ENCODE assay signal across 17 mouse cellular contexts in genomic region chr2:28384875-28385274, GRCm38 (mm10).
DNase-seq lines count a peak whose midpoint lies in the region; ATAC-seq lines count a peak whose summit lies in the region.
"Had no signal": no experiment of that assay in that cellular context is flagged by ENCODE, and none has a peak within 500 bp of the region (broad histone marks: within the 10 kb centered on the region; RNA-seq: fewer than 3 reads in every experiment).

No protein-coding gene starts in this region.

- H3K36me3 ChIP-seq in midbrain, embryonic 12.5 days, result no peaks in the 10 kb centered on the region
- H3K36me3 ChIP-seq in midbrain, embryonic 11.5 days (ENCODE audit: control insufficient read depth, insufficient read depth, low read length), result no peaks in the 10 kb centered on the region
- H3K36me3 ChIP-seq in forebrain, embryonic 16.5 days (ENCODE audit: control insufficient read depth, insufficient read depth), result no peaks in the 10 kb centered on the region
- H3K36me3 ChIP-seq in limb, embryonic 11.5 days (ENCODE audit: control insufficient read depth, insufficient read depth, low read length), result no peaks in the 10 kb centered on the region
- H3K36me3 ChIP-seq: G1E; heart, embryonic 12.5 days; kidney, embryonic 15.5 days; limb, embryonic 15.5 days; stomach, embryonic 15.5 days had no signal

- no peak overlapping the region for H3K9ac ChIP-seq in midbrain, embryonic 12.5 days (replicated peaks)
- H3K9ac ChIP-seq in midbrain, embryonic 11.5 days (ENCODE audit: low read length), result no peak overlapping the region
- no peak overlapping the region for H3K9ac ChIP-seq in forebrain, embryonic 16.5 days (replicated peaks; ENCODE audit: low read depth, low read length)
- no peak overlapping the region for H3K9ac ChIP-seq in limb, embryonic 11.5 days (ENCODE audit: low read length)
- H3K9ac ChIP-seq: heart, embryonic 12.5 days; kidney, embryonic 15.5 days; limb, embryonic 15.5 days; stomach, embryonic 15.5 days had no signal

- DNase-seq in midbrain, embryonic 11.5 days (ENCODE audit: low spot score, missing footprints), result no peak
- peak; percentile 42 for DNase-seq in limb, embryonic 11.5 days (ENCODE audit: low spot score)
- peak; percentile 82 for DNase-seq in retina, postnatal 1 day
- DNase-seq in adrenal gland, postnatal 10 days, result no peak
- DNase-seq in layer of hippocampus, adult 18-20 months (ENCODE audit: low spot score in 2 of 2), result no peak
- no peak for DNase-seq in heart, postnatal 10 days
- DNase-seq: gastrocnemius, adult 2 months; lung, adult 2 months; thymus, postnatal 25 days had no signal

- peaks cover 49% of the 10 kb centered on the region for H3K4me1 ChIP-seq in midbrain, embryonic 12.5 days
- peaks cover 12% of the 10 kb centered on the region for H3K4me1 ChIP-seq in midbrain, embryonic 11.5 days (ENCODE audit: control insufficient read depth, insufficient read depth, low read length)
- H3K4me1 ChIP-seq in forebrain, embryonic 16.5 days (replicated peaks; ENCODE audit: control insufficient read depth, insufficient read depth, low read length), result peaks cover 46% of the 10 kb centered on the region
- H3K4me1 ChIP-seq in limb, embryonic 11.5 days (ENCODE audit: control insufficient read depth, insufficient read depth, low read length), result peaks cover 11% of the 10 kb centered on the region
- H3K4me1 ChIP-seq: heart, embryonic 12.5 days; megakaryocyte, embryonic 14.5 days had no signal

- peak overlapping the region; percentile 60 for H3K27ac ChIP-seq in midbrain, embryonic 12.5 days (replicated peaks)
- H3K27ac ChIP-seq in midbrain, embryonic 11.5 days (ENCODE audit: low read depth, low read length), result no peak overlapping the region
- H3K27ac ChIP-seq in forebrain, embryonic 16.5 days (ENCODE audit: low read length), result no peak overlapping the region
- H3K27ac ChIP-seq in limb, embryonic 11.5 days (replicated peaks; ENCODE audit: low read depth, low read length), result no peak overlapping the region
- H3K27ac ChIP-seq: gastrocnemius, adult 2 months; kidney, embryonic 15.5 days; limb, embryonic 15.5 days; stomach, embryonic 15.5 days had no signal

- no peak overlapping the region for H3K4me2 ChIP-seq in midbrain, embryonic 12.5 days (replicated peaks)
- no peak overlapping the region for H3K4me2 ChIP-seq in midbrain, embryonic 11.5 days
- H3K4me2 ChIP-seq in forebrain, embryonic 16.5 days (ENCODE audit: low read length), result no peak overlapping the region
- H3K4me2 ChIP-seq in limb, embryonic 11.5 days (ENCODE audit: low read depth, severe bottlenecking), result no peak overlapping the region
- H3K4me2 ChIP-seq: heart, embryonic 12.5 days; kidney, embryonic 15.5 days; limb, embryonic 15.5 days; stomach, embryonic 15.5 days had no signal

- no peaks in the 10 kb centered on the region; the same call in 1 of the 2 replicates for H3K27me3 ChIP-seq in midbrain, embryonic 12.5 days
- no peaks in the 10 kb centered on the region for H3K27me3 ChIP-seq in midbrain, embryonic 11.5 days (ENCODE audit: control insufficient read depth, insufficient read depth, low read length)
- H3K27me3 ChIP-seq in forebrain, embryonic 16.5 days (replicated peaks; ENCODE audit: control insufficient read depth, insufficient read depth, low read length), result no peaks in the 10 kb centered on the region
- no peaks in the 10 kb centered on the region for H3K27me3 ChIP-seq in limb, embryonic 11.5 days (ENCODE audit: control insufficient read depth, insufficient read depth, low read length)
- H3K27me3 ChIP-seq: kidney, embryonic 15.5 days; limb, embryonic 15.5 days; stomach, embryonic 15.5 days had no signal

- ATAC-seq in midbrain, embryonic 12.5 days (ENCODE audit: low FRiP score, low read depth), result peak; percentile 38; the same call in 1 of the 2 replicates
- no peak for ATAC-seq in midbrain, embryonic 11.5 days (ENCODE audit: low FRiP score)
- peak; percentile 18; the same call in 1 of the 2 replicates for ATAC-seq in forebrain, embryonic 16.5 days
- ATAC-seq in limb, embryonic 11.5 days (ENCODE audit: insufficient number of reproducible peaks, low FRiP score, low TSS enrichment, low read depth), result no peak

- H3K4me3 ChIP-seq in midbrain, embryonic 12.5 days, result no peak overlapping the region
- no peak overlapping the region for H3K4me3 ChIP-seq in midbrain, embryonic 11.5 days (ENCODE audit: low read depth, low read length)
- no peak overlapping the region for H3K4me3 ChIP-seq in forebrain, embryonic 16.5 days (replicated peaks; ENCODE audit: low read length)
- no peak overlapping the region for H3K4me3 ChIP-seq in limb, embryonic 11.5 days (ENCODE audit: low read depth, low read length)
- H3K4me3 ChIP-seq: gastrocnemius, adult 2 months; heart, embryonic 12.5 days; kidney, embryonic 15.5 days; limb, embryonic 15.5 days; megakaryocyte, embryonic 14.5 days; stomach, embryonic 15.5 days had no signal

- no peaks in the 10 kb centered on the region for H3K9me3 ChIP-seq in midbrain, embryonic 12.5 days
- no peaks in the 10 kb centered on the region for H3K9me3 ChIP-seq in midbrain, embryonic 11.5 days (ENCODE audit: control insufficient read depth, low read length)
- H3K9me3 ChIP-seq in forebrain, embryonic 16.5 days (ENCODE audit: control insufficient read depth, low read length), result no peaks in the 10 kb centered on the region
- H3K9me3 ChIP-seq in limb, embryonic 11.5 days (ENCODE audit: control insufficient read depth, low read length), result no peaks in the 10 kb centered on the region
- H3K9me3 ChIP-seq: G1E; heart, embryonic 12.5 days; kidney, embryonic 15.5 days; limb, embryonic 15.5 days; megakaryocyte, embryonic 14.5 days; stomach, embryonic 15.5 days had no signal

- 63% methylated on average over 8 of the region's 8 CpGs for WGBS in midbrain, embryonic 12.5 days
- whole genome bisulfite sequencing in midbrain, embryonic 11.5 days, result 70% methylated on average over 8 of the region's 8 CpGs
- 12% methylated on average over 8 of the region's 8 CpGs for WGBS in forebrain, embryonic 16.5 days
- 18% methylated on average over 8 of the region's 8 CpGs for WGBS in limb, embryonic 11.5 days

- intact Hi-C loops in heart, postnatal 10 days (cut with DNase I), result no loop called here

Comparison
In these comparisons a context has a peak if more than half of its experiments do, and no peak if none do; other contexts are left out.
1. ATAC-seq: peak in midbrain, embryonic 12.5 days (single experiment) and forebrain, embryonic 16.5 days (single experiment); none in midbrain, embryonic 11.5 days (single experiment) and limb, embryonic 11.5 days (single experiment).
2. DNase-seq: peak in limb, embryonic 11.5 days (single experiment) and retina, postnatal 1 day (single experiment); none in midbrain, embryonic 11.5 days (single experiment), adrenal gland, postnatal 10 days (single experiment), layer of hippocampus, adult 18-20 months (0 of 2) and heart, postnatal 10 days (0 of 2).